Mouse (Mus musculus) kidney, embryonic 14.5 days (tissue): ENCODE measurements around the gene Phka2. TPM values are rescaled to one million over a fixed set of nuclear protein-coding genes. Genes with fewer than 3 reads are reported as not detected.

Source experiments
- ATAC-seq: fragments of 200-750 bp; cut with Nextera tagmentation; 2 replicates; pipeline ENCODE4 v1.8.0; 2017; ENCODE audit warnings: moderate number of reproducible peaks, mild to moderate bottlenecking, moderate TSS enrichment, moderate library complexity; ENCODE audit not compliant: low FRiP score, low TSS enrichment
- H3K27ac ChIP-seq: fragments of 300-500 bp; sonication (generic); 2 replicates; pipeline ENCODE4 v1.5.1; 2014; ENCODE audit warnings: low read depth, mild to moderate bottlenecking, low read length, moderate library complexity, mixed read lengths
- H3K27me3 ChIP-seq: fragments of 300-500 bp; sonication (generic); 2 replicates; pipeline ENCODE4 v1.6.1; 2014; ENCODE audit warnings: mild to moderate bottlenecking, low read length; ENCODE audit not compliant: control insufficient read depth, insufficient read depth
- H3K36me3 ChIP-seq: fragments of 300-500 bp; sonication (generic); 2 replicates; pipeline ENCODE4 v1.6.1; 2014; ENCODE audit warnings: low read length, mixed read lengths; ENCODE audit not compliant: control insufficient read depth, insufficient read depth
- H3K4me1 ChIP-seq: fragments of 300-500 bp; sonication (generic); 2 replicates; pipeline ENCODE4 v1.6.1; 2014; ENCODE audit warnings: low read length, mixed read lengths; ENCODE audit not compliant: control insufficient read depth, insufficient read depth
- H3K4me2 ChIP-seq: fragments of 300-500 bp; sonication (generic); replicated peaks from 2 replicates; pipeline ENCODE4 v1.6.1; 2014; ENCODE audit warnings: low read depth, mild to moderate bottlenecking, low read length
- H3K4me3 ChIP-seq: fragments of 300-500 bp; sonication (generic); 2 replicates; pipeline ENCODE4 v1.5.1; 2014; ENCODE audit warnings: mild to moderate bottlenecking, low read length
- H3K9ac ChIP-seq: fragments of 300-500 bp; sonication (generic); 2 replicates; pipeline ENCODE4 v1.6.1; 2014; ENCODE audit warnings: low read depth, mild to moderate bottlenecking, low read length, moderate library complexity
- H3K9me3 ChIP-seq: fragments of 300-500 bp; sonication (generic); 2 replicates; pipeline ENCODE4 v1.6.1; 2016; ENCODE audit warnings: low read length; ENCODE audit not compliant: control insufficient read depth
- WGBS: fragments of 180-500 bp; shearing (Covaris S2); extraction: QIAGEN DNeasy Blood & Tissue Kit; methylation state at CpG from one replicate; pipeline ENCODE4 v1.1.7; 2014; 5-methylcytosine and 5-hydroxymethylcytosine counted together
- polyA plus RNA-seq: library from polyadenylated mRNA; unstranded; fragments of >200 nt; fragmentation: Nextera tagmentation; extraction: Ambion mirVana; gene quantifications from 2 replicates; pipeline ENCODE4 v1.2.1, GENCODE M21; 2014

The Phka2 gene
- polyA plus RNA-seq, 1 experiment from 2014 or later, result 20.6 TPM

- Histone ChIP-seq H3K9ac (no peak overlapping the region), H3K27ac (no peak overlapping the region), H3K4me3 (no peak overlapping the region), H3K36me3 (no peaks in the 10 kb centered on the region), H3K9me3 (no peaks in the 10 kb centered on the region), H3K27me3 (0 out of 2 replicates have a peak, but pooled peaks cover 2% of the 10 kb centered on the region), H3K4me2 (no peak overlapping the region), H3K4me1 (no peaks in the 10 kb centered on the region)
- WGBS, result 54% methylated on average over 1 of the region's 1 CpGs
- no peak for ATAC-seq
Measured at GRCm38 (mm10) chrX:160509046-160509445, 7.1 kb downstream of the Phka2 start.

- H3K4me3 ChIP-seq, result no peak overlapping the region
- H3K27me3 ChIP-seq, result 0 out of 2 replicates have a peak, but pooled peaks cover 2% of the 10 kb centered on the region
- H3K36me3 ChIP-seq, result no peaks in the 10 kb centered on the region
- no peaks in the 10 kb centered on the region for H3K9me3 ChIP-seq
- no peak for ATAC-seq
- 68% methylated on average over 2 of the region's 2 CpGs for WGBS
- no peak overlapping the region for H3K4me2 ChIP-seq
- no peak overlapping the region for H3K9ac ChIP-seq
- no peak overlapping the region for H3K27ac ChIP-seq
- H3K4me1 ChIP-seq, result no peaks in the 10 kb centered on the region
Measured at GRCm38 (mm10) chrX:160510197-160510596, 8.2 kb downstream of the Phka2 start.

GRCm38 (mm10) chrX:160516027-160516426 lies 14.1 kb downstream of the Phka2 start:
- Histone ChIP-seq H3K4me2 (no peak overlapping the region), H3K27me3 (no peaks in the 10 kb centered on the region), H3K4me1 (no peaks in the 10 kb centered on the region), H3K27ac (no peak overlapping the region), H3K4me3 (no peak overlapping the region), H3K36me3 (no peaks in the 10 kb centered on the region), H3K9ac (no peak overlapping the region), H3K9me3 (no peaks in the 10 kb centered on the region)
- no peak for ATAC-seq

- Histone ChIP-seq H3K4me1 (no peaks in the 10 kb centered on the region), H3K27me3 (no peaks in the 10 kb centered on the region), H3K27ac (no peak overlapping the region), H3K36me3 (no peaks in the 10 kb centered on the region; the same call in 1 of the 2 replicates), H3K4me3 (no peak overlapping the region), H3K9me3 (no peaks in the 10 kb centered on the region), H3K9ac (no peak overlapping the region), H3K4me2 (no peak overlapping the region)
- ATAC-seq, result no peak
- 63% methylated on average over 2 of the region's 2 CpGs for WGBS
Measured at GRCm38 (mm10) chrX:160542772-160543171, 40.8 kb downstream of the Phka2 start.

- Histone ChIP-seq H3K36me3 (no peaks in the 10 kb centered on the region; the same call in 1 of the 2 replicates), H3K9ac (no peak overlapping the region), H3K9me3 (no peaks in the 10 kb centered on the region), H3K4me1 (no peaks in the 10 kb centered on the region), H3K4me2 (no peak overlapping the region), H3K27me3 (no peaks in the 10 kb centered on the region), H3K4me3 (no peak overlapping the region), H3K27ac (no peak overlapping the region)
- no peak for ATAC-seq
- WGBS, result 84% methylated on average over 1 of the region's 1 CpGs
Measured at GRCm38 (mm10) chrX:160548875-160549274, 46.9 kb downstream of the Phka2 start.

GRCm38 (mm10) chrX:160552066-160552465 lies 50.1 kb downstream of the Phka2 start:
- no peak overlapping the region for H3K4me2 ChIP-seq
- no peak for ATAC-seq
- no peak overlapping the region for H3K9ac ChIP-seq
- H3K9me3 ChIP-seq, result no peaks in the 10 kb centered on the region
- whole genome bisulfite sequencing, result 68% methylated on average over 4 of the region's 4 CpGs
- no peaks in the 10 kb centered on the region for H3K36me3 ChIP-seq
- no peak overlapping the region for H3K4me3 ChIP-seq
- H3K27me3 ChIP-seq, result no peaks in the 10 kb centered on the region
- no peak overlapping the region for H3K27ac ChIP-seq
- no peaks in the 10 kb centered on the region for H3K4me1 ChIP-seq

- H3K27ac ChIP-seq, result no peak overlapping the region
- ATAC-seq, result no peak
- no peaks in the 10 kb centered on the region for H3K36me3 ChIP-seq
- no peak overlapping the region for H3K4me2 ChIP-seq
- H3K9me3 ChIP-seq, result no peaks in the 10 kb centered on the region
- 78% methylated on average over 5 of the region's 5 CpGs for WGBS
- no peaks in the 10 kb centered on the region for H3K4me1 ChIP-seq
- no peak overlapping the region for H3K9ac ChIP-seq
- peaks cover 3% of the 10 kb centered on the region; the same call in 1 of the 2 replicates for H3K27me3 ChIP-seq
- no peak overlapping the region for H3K4me3 ChIP-seq
Measured at GRCm38 (mm10) chrX:160583589-160583988, 81.6 kb downstream of the Phka2 start.

GRCm38 (mm10) chrX:160584148-160584838 lies 82.3 kb downstream of the Phka2 start:
- 92% methylated on average over 4 of the region's 4 CpGs for WGBS
- no peak overlapping the region for H3K4me3 ChIP-seq
- ATAC-seq, result no peak
- H3K27ac ChIP-seq, result no peak overlapping the region
- H3K9me3 ChIP-seq, result no peaks in the 10 kb centered on the region
- H3K4me2 ChIP-seq, result no peak overlapping the region
- H3K4me1 ChIP-seq, result no peaks in the 10 kb centered on the region
- H3K9ac ChIP-seq, result no peak overlapping the region
- H3K27me3 ChIP-seq, result peaks cover 3% of the 10 kb centered on the region; the same call in 1 of the 2 replicates
- no peaks in the 10 kb centered on the region for H3K36me3 ChIP-seq

GRCm38 (mm10) chrX:160585110-160585509 lies 83.1 kb downstream of the Phka2 start:
- no peak for ATAC-seq
- H3K27ac ChIP-seq, result no peak overlapping the region
- H3K9me3 ChIP-seq, result no peaks in the 10 kb centered on the region
- no peaks in the 10 kb centered on the region for H3K4me1 ChIP-seq
- no peak overlapping the region for H3K9ac ChIP-seq
- WGBS, result 48% methylated on average over 1 of the region's 1 CpGs
- no peaks in the 10 kb centered on the region for H3K36me3 ChIP-seq
- peaks cover 3% of the 10 kb centered on the region; the same call in 1 of the 2 replicates for H3K27me3 ChIP-seq
- no peak overlapping the region for H3K4me2 ChIP-seq
- no peak overlapping the region for H3K4me3 ChIP-seq
